Comparison of ENCODE assay signal across 14 mouse cellular contexts in genomic region chr17:46605126-46605525, GRCm38 (mm10). TPM values are rescaled to one million over a fixed set of nuclear protein-coding genes. Genes with fewer than 3 reads are reported as not detected.
DNase-seq lines count a peak whose midpoint lies in the region; ATAC-seq lines count a peak whose summit lies in the region.
"Had no signal": no experiment of that assay in that cellular context is flagged by ENCODE, and none has a peak within 500 bp of the region (broad histone marks: within the 10 kb centered on the region; RNA-seq: fewer than 3 reads in every experiment).

No protein-coding gene starts in this region.

- H3K27me3 ChIP-seq in kidney, embryonic 16.5 days (ENCODE audit: insufficient read depth, low read length), result no peaks in the 10 kb centered on the region
- no peaks in the 10 kb centered on the region for H3K27me3 ChIP-seq in embryonic facial prominence, embryonic 13.5 days
- no peaks in the 10 kb centered on the region for H3K27me3 ChIP-seq in hindbrain, embryonic 12.5 days
- H3K27me3 ChIP-seq in neural tube, embryonic 12.5 days (replicated peaks), result no peaks in the 10 kb centered on the region
- H3K27me3 ChIP-seq: CH12.LX; stomach, embryonic 15.5 days had no signal

- no peaks in the 10 kb centered on the region for H3K9me3 ChIP-seq in kidney, embryonic 16.5 days (ENCODE audit: low read length)
- H3K9me3 ChIP-seq in embryonic facial prominence, embryonic 13.5 days, result no peaks in the 10 kb centered on the region
- no peaks in the 10 kb centered on the region for H3K9me3 ChIP-seq in hindbrain, embryonic 12.5 days (replicated peaks)
- no peaks in the 10 kb centered on the region for H3K9me3 ChIP-seq in neural tube, embryonic 12.5 days
- H3K9me3 ChIP-seq: stomach, embryonic 15.5 days had no signal

- DNase-seq in kidney, postnatal 14 days, result no peak
- DNase-seq in layer of hippocampus, adult 8-10 months (ENCODE audit: low spot score in 2 of 2), result no peak
- no peak for DNase-seq in adrenal gland, adult (ENCODE audit: inconsistent age in 2 of 2, low spot score in 1 of 2)
- DNase-seq: kidney, adult 2 months; lung, postnatal 14 days; thymus, postnatal 4 days had no signal

- 0 out of 2 replicates have a peak overlapping the region, but pooled peaks have one; percentile 39 for H3K9ac ChIP-seq in kidney, embryonic 16.5 days (replicated peaks; ENCODE audit: low read length)
- no peak overlapping the region; the same call in 1 of the 2 replicates for H3K9ac ChIP-seq in embryonic facial prominence, embryonic 13.5 days
- 0 out of 2 replicates have a peak overlapping the region, but pooled peaks have one; percentile 18 for H3K9ac ChIP-seq in hindbrain, embryonic 12.5 days
- no peak overlapping the region for H3K9ac ChIP-seq in neural tube, embryonic 12.5 days
- H3K9ac ChIP-seq: stomach, embryonic 15.5 days had no signal

- peaks cover 43% of the 10 kb centered on the region for H3K4me1 ChIP-seq in kidney, embryonic 16.5 days (ENCODE audit: insufficient read depth, low read length)
- H3K4me1 ChIP-seq in embryonic facial prominence, embryonic 13.5 days, result peaks cover 59% of the 10 kb centered on the region
- peaks cover 28% of the 10 kb centered on the region for H3K4me1 ChIP-seq in hindbrain, embryonic 12.5 days
- H3K4me1 ChIP-seq in neural tube, embryonic 12.5 days, result peaks cover 26% of the 10 kb centered on the region

- 53% methylated on average over 5 of the region's 5 CpGs for WGBS in kidney, embryonic 16.5 days
- 69% methylated on average over 5 of the region's 5 CpGs for WGBS in embryonic facial prominence, embryonic 13.5 days
- WGBS in hindbrain, embryonic 12.5 days, result 41% methylated on average over 5 of the region's 5 CpGs
- 45% methylated on average over 5 of the region's 5 CpGs for WGBS in neural tube, embryonic 12.5 days

- no peak overlapping the region for H3K4me2 ChIP-seq in kidney, embryonic 16.5 days (replicated peaks; ENCODE audit: low read depth, low read length)
- H3K4me2 ChIP-seq in embryonic facial prominence, embryonic 13.5 days, result 0 out of 2 replicates have a peak overlapping the region, but pooled peaks have one; percentile 1
- no peak overlapping the region for H3K4me2 ChIP-seq in hindbrain, embryonic 12.5 days (replicated peaks)
- 0 out of 2 replicates have a peak overlapping the region, but pooled peaks have one; percentile 28 for H3K4me2 ChIP-seq in neural tube, embryonic 12.5 days (replicated peaks)
- H3K4me2 ChIP-seq: liver, embryonic 11.5 days; stomach, embryonic 15.5 days had no signal

- no peak overlapping the region for H3K4me3 ChIP-seq in kidney, embryonic 16.5 days (ENCODE audit: low read length)
- H3K4me3 ChIP-seq in embryonic facial prominence, embryonic 13.5 days, result no peak overlapping the region
- H3K4me3 ChIP-seq in hindbrain, embryonic 12.5 days, result no peak overlapping the region
- H3K4me3 ChIP-seq in neural tube, embryonic 12.5 days, result no peak overlapping the region
- H3K4me3 ChIP-seq: stomach, embryonic 15.5 days had no signal

- peak overlapping the region; percentile 43; the same call in 1 of the 2 replicates for H3K27ac ChIP-seq in kidney, embryonic 16.5 days (ENCODE audit: low read length)
- peak overlapping the region; percentile 55; the same call in 1 of the 2 replicates for H3K27ac ChIP-seq in embryonic facial prominence, embryonic 13.5 days
- H3K27ac ChIP-seq in hindbrain, embryonic 12.5 days, result peak overlapping the region; percentile 50
- 0 out of 2 replicates have a peak overlapping the region, but pooled peaks have one; percentile 42 for H3K27ac ChIP-seq in neural tube, embryonic 12.5 days
- H3K27ac ChIP-seq: stomach, embryonic 15.5 days had no signal

- ATAC-seq in kidney, embryonic 16.5 days (ENCODE audit: low FRiP score, low TSS enrichment), result no peak
- ATAC-seq in embryonic facial prominence, embryonic 13.5 days (ENCODE audit: insufficient number of reproducible peaks, insufficient read depth, low FRiP score, low TSS enrichment, low read depth), result no peak
- ATAC-seq in hindbrain, embryonic 12.5 days (ENCODE audit: low FRiP score), result no peak
- ATAC-seq in neural tube, embryonic 12.5 days (ENCODE audit: low FRiP score, low read depth), result no peak
- ATAC-seq: activated CD4-positive, CD25-positive, alpha-beta regulatory T cell, adult 4 months had no signal

- H3K36me3 ChIP-seq in kidney, embryonic 16.5 days (ENCODE audit: insufficient read depth, low read length), result no peaks in the 10 kb centered on the region
- peaks cover 10% of the 10 kb centered on the region; the same call in 1 of the 2 replicates for H3K36me3 ChIP-seq in embryonic facial prominence, embryonic 13.5 days
- H3K36me3 ChIP-seq in hindbrain, embryonic 12.5 days, result no peaks in the 10 kb centered on the region
- no peaks in the 10 kb centered on the region for H3K36me3 ChIP-seq in neural tube, embryonic 12.5 days
- H3K36me3 ChIP-seq: stomach, embryonic 15.5 days had no signal

RNA-seq across cellular contexts. Expression of gene Ptk7, which starts 24.2 kb away (rescaled TPM):
- 153 and 157 TPM in 2 replicates for polyA plus RNA-seq in kidney, embryonic 16.5 days (2015; fragmentation: Nextera tagmentation; extraction: Ambion mirVana)
- 148 and 149 TPM in 2 replicates for polyA plus RNA-seq in embryonic facial prominence, embryonic 13.5 days (2015; fragmentation: Nextera tagmentation; extraction: Ambion mirVana)
- polyA plus RNA-seq in hindbrain, embryonic 12.5 days (2016; fragmentation: Nextera tagmentation; extraction: Ambion mirVana), result 80.9 and 81.9 TPM in 2 replicates
- 68.3 and 69.7 TPM in 2 replicates for polyA plus RNA-seq in neural tube, embryonic 12.5 days (2016; fragmentation: Nextera tagmentation; extraction: Ambion mirVana)
- 1 to 10 TPM; 8.2 to 9.2 (median 8.9) TPM for total RNA-seq in layer of hippocampus, adult 8-10 months (2022)

RNA-seq across cellular contexts. Expression of gene Klc4, which starts 40.7 kb away (rescaled TPM):
- 49.7 and 58.0 TPM in 2 replicates for polyA plus RNA-seq in kidney, embryonic 16.5 days (2015; fragmentation: Nextera tagmentation; extraction: Ambion mirVana)
- 21.8 and 26.3 TPM in 2 replicates for polyA plus RNA-seq in embryonic facial prominence, embryonic 13.5 days (2015; fragmentation: Nextera tagmentation; extraction: Ambion mirVana)
- polyA plus RNA-seq in hindbrain, embryonic 12.5 days (2016; fragmentation: Nextera tagmentation; extraction: Ambion mirVana), result 37.8 and 40.0 TPM in 2 replicates
- polyA plus RNA-seq in neural tube, embryonic 12.5 days (2016; fragmentation: Nextera tagmentation; extraction: Ambion mirVana), result 45.2 and 47.4 TPM in 2 replicates
- 10 to 100 TPM; 18.9 to 21.8 (median 21.1) TPM for total RNA-seq in layer of hippocampus, adult 8-10 months (2022)

RNA-seq across cellular contexts. Expression of gene Mrpl2, which starts 40.9 kb away (rescaled TPM):
- 118 and 123 TPM in 2 replicates for polyA plus RNA-seq in kidney, embryonic 16.5 days (2015; fragmentation: Nextera tagmentation; extraction: Ambion mirVana)
- polyA plus RNA-seq in embryonic facial prominence, embryonic 13.5 days (2015; fragmentation: Nextera tagmentation; extraction: Ambion mirVana), result 92.7 and 95.4 TPM in 2 replicates
- 79.7 and 88.2 TPM in 2 replicates for polyA plus RNA-seq in hindbrain, embryonic 12.5 days (2016; fragmentation: Nextera tagmentation; extraction: Ambion mirVana)
- 76.9 and 86.9 TPM in 2 replicates for polyA plus RNA-seq in neural tube, embryonic 12.5 days (2016; fragmentation: Nextera tagmentation; extraction: Ambion mirVana)
- total RNA-seq in layer of hippocampus, adult 8-10 months (2022), result 10 to 100 TPM; 43.7 to 60.5 (median 51.2) TPM

RNA-seq across cellular contexts. Expression of gene Cul7, which starts 45.0 kb away (rescaled TPM):
- 62.2 and 68.2 TPM in 2 replicates for polyA plus RNA-seq in kidney, embryonic 16.5 days (2015; fragmentation: Nextera tagmentation; extraction: Ambion mirVana)
- 57.4 and 64.1 TPM in 2 replicates for polyA plus RNA-seq in embryonic facial prominence, embryonic 13.5 days (2015; fragmentation: Nextera tagmentation; extraction: Ambion mirVana)
- 52.1 and 53.0 TPM in 2 replicates for polyA plus RNA-seq in hindbrain, embryonic 12.5 days (2016; fragmentation: Nextera tagmentation; extraction: Ambion mirVana)
- polyA plus RNA-seq in neural tube, embryonic 12.5 days (2016; fragmentation: Nextera tagmentation; extraction: Ambion mirVana), result 42.0 and 45.2 TPM in 2 replicates
- total RNA-seq in layer of hippocampus, adult 8-10 months (2022), result 10 to 100 TPM; 22.6 to 26.4 (median 23.4) TPM

RNA-seq across cellular contexts. Expression of gene Srf, which starts 49.2 kb away (rescaled TPM):
- polyA plus RNA-seq in kidney, embryonic 16.5 days (2015; fragmentation: Nextera tagmentation; extraction: Ambion mirVana), result 8.2 and 9.3 TPM in 2 replicates
- polyA plus RNA-seq in embryonic facial prominence, embryonic 13.5 days (2015; fragmentation: Nextera tagmentation; extraction: Ambion mirVana), result 6.3 and 8.9 TPM in 2 replicates
- 5.9 and 8.1 TPM in 2 replicates for polyA plus RNA-seq in hindbrain, embryonic 12.5 days (2016; fragmentation: Nextera tagmentation; extraction: Ambion mirVana)
- polyA plus RNA-seq in neural tube, embryonic 12.5 days (2016; fragmentation: Nextera tagmentation; extraction: Ambion mirVana), result 5.6 and 8.4 TPM in 2 replicates
- 10 to 100 TPM; 66.2 to 84.0 (median 73.5) TPM for total RNA-seq in layer of hippocampus, adult 8-10 months (2022)

Comparison
In these comparisons a context has a peak if more than half of its experiments do, and no peak if none do; other contexts are left out.
1. H3K4me2 ChIP-seq: peak in embryonic facial prominence, embryonic 13.5 days (single experiment) and neural tube, embryonic 12.5 days (single experiment); none in kidney, embryonic 16.5 days (single experiment) and hindbrain, embryonic 12.5 days (single experiment).
2. H3K9ac ChIP-seq: peak in kidney, embryonic 16.5 days (single experiment) and hindbrain, embryonic 12.5 days (single experiment); none in embryonic facial prominence, embryonic 13.5 days (single experiment) and neural tube, embryonic 12.5 days (single experiment).
3. Peak in every context shown above with its lines, with median percentiles within 50 percentile points of each other: H3K27ac ChIP-seq.